Mouse (Mus musculus) A20 (cell line): ENCODE data around the gene Ecel1.

ENCODE experiments used
- DNase-seq: peaks from one replicate; pipeline ENCODE4 v3.0.0-alpha.2; 2011; ENCODE audit warnings: low read depth, low spot score

Gene Ecel1

DNA sequence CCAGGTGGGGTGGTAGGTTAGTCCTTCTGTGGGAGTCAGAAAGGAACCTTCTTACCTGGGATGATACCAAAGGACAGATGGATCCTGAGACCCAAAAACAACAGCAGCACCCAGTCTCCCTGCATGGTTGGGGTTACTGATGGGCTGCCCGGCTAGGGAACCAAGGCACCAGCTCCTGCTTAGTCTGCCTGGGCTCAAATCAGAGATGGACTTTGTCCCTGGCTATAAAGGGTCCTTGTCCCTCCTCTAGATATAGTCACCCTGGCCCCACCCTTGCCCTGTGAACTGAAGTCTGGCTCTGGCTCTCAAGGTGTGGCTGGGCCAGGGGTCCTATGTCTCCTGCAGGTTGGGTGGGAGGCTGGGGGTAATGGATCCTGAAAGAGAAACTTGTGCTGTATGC lies 54.9 kb downstream of the Ecel1 start, which contains the start of gene Alpi:
Gene Alpi, minus strand, starts transcription at position 196 of the 400 bp plus-strand sequence.
- no peak for DNase-seq

DNA sequence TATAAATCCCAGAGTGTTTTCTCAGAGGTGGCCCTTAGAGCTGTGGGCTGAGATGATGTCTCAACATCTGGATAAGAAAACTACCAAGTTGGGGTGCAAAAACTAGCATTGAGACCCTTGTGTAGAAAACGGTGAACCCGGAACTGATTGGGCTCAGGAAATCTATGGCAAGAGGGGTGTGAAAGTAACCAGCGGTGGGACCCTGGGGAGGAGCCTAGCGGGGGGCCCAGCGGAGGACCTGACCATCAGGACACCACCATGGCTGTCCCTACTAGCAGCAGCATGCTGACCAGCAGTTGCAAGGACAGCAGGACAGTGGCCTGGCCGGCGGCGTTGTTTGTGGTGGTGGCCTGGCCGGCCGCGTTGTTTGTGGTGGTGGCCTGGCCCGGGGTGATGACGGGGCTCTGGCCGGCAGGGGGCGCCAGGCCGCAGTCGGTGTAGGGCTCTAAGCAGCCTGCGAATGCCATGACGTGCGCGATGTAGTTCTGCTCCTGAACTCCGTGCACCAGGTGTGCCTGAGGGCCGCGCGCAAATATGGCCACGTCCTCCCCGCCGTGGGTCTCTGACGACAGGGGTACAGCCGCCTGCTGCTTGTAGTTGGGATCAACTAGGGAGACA lies 57.9 kb downstream of the Ecel1 start:
- DNase-seq = peak; percentile 69
